Mouse (Mus musculus): Measurements from ENCODE around the gene Slc8a1.
A peak's percentile ranks its signal among the peaks of the same experiment; 100 is the strongest.

Gene Slc8a1

GRCm38 (mm10) chr17:81360571-81360970 is 377.6 kb downstream of the Slc8a1 start:
- DNase-seq (ENCODE audit: extremely low spot score), result no peak

GRCm38 (mm10) chr17:81360032-81360431 is 378.1 kb downstream of the Slc8a1 start:
- no peak for DNase-seq (ENCODE audit: extremely low spot score)

- DNase-seq (ENCODE audit: extremely low spot score), result peak; percentile 19
Observed at GRCm38 (mm10) chr17:81336024-81336754, 402.0 kb downstream of the Slc8a1 start.

GRCm38 (mm10) chr17:81335526-81335925 is 402.7 kb downstream of the Slc8a1 start:
- no peak for DNase-seq (ENCODE audit: extremely low spot score)
